Mouse (Mus musculus): ENCODE data around the gene Mmp10. TPM values are rescaled to one million over a fixed set of nuclear protein-coding genes. Genes with fewer than 3 reads are reported as not detected.

Mmp10 gene
- not detected in 2 replicates for polyA plus RNA-seq (2015; fragmentation: Nextera tagmentation; extraction: Ambion mirVana)

DNA sequence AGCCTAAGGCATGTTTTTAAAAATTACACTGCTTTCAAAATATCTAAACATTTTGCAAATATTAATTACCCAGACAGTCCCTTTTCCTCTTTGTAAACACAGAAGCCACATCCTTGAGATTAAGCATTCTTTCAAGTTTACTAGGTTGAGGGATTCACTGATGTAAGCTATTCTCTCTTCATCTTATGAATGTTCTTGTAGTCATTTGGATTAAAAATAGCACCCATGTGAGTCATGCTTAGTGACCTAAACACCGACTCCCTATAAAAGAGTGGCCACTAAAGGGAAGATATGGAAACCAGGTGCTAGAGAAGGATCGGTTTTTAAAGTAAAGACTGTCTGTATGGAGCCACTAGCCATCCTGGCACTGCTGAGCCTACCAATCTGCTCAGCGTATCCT, at the start of gene Mmp10:
Gene Mmp10 (plus strand): TSS at position 302 of the 400 bp plus-strand sequence.
- no peak within 1 kb of the TSS for H3K9ac ChIP-seq
- no peaks in the 10 kb centered on the region for H3K27me3 ChIP-seq
- H3K4me2 ChIP-seq: no peak within 1 kb of the TSS
- no peak within 1 kb of the TSS for H3K27ac ChIP-seq
- ATAC-seq (replicated peaks; ENCODE audit: insufficient number of reproducible peaks, insufficient read depth, low FRiP score, low read depth): no peak
- no peaks in the 10 kb centered on the region for H3K36me3 ChIP-seq
- WGBS: 76% methylated on average over 3 of the region's 3 CpGs
- no peaks in the 10 kb centered on the region for H3K4me1 ChIP-seq (replicated peaks)
- H3K9me3 ChIP-seq (replicated peaks): no peaks in the 10 kb centered on the region
- no peak within 1 kb of the TSS for H3K4me3 ChIP-seq

- no peak overlapping the region for H3K9ac ChIP-seq
- no peak overlapping the region for H3K4me2 ChIP-seq
- H3K4me3 ChIP-seq: no peak overlapping the region
- H3K9me3 ChIP-seq (replicated peaks): no peaks in the 10 kb centered on the region
- H3K27ac ChIP-seq: no peak overlapping the region
- WGBS: 88% methylated on average over 2 of the region's 2 CpGs
- H3K36me3 ChIP-seq: no peaks in the 10 kb centered on the region
- ATAC-seq (replicated peaks; ENCODE audit: insufficient number of reproducible peaks, insufficient read depth, low FRiP score, low read depth): no peak
- no peaks in the 10 kb centered on the region for H3K4me1 ChIP-seq (replicated peaks)
- H3K27me3 ChIP-seq: no peaks in the 10 kb centered on the region
Observed at GRCm38 (mm10) chr9:7453302-7453701, 48.9 kb upstream of the Mmp10 start.

DNA sequence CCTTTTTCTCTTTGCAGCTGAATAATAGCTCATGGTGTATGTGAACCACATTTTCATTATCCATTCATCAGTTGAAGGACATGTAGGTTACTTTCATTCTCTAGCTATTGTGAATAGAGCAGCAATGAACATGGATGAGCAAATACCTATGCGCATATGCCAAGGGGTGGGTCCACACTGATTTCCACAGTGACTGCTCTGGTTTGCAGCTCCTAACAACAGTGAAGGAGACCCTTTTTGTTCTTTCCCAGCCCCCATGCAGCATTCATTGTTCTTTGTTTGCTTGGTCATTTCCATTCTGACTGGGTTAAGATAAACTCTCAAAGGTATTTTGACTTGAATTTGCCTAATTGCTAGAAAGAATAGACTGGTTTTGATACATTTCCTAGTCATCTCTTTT, 31.9 kb upstream of the Mmp10 start:
- Histone ChIP-seq H3K4me3 (no peak overlapping the region), H3K27ac (no peak overlapping the region), H3K4me2 (no peak overlapping the region), H3K9ac (no peak overlapping the region), H3K9me3 (replicated peaks) (no peaks in the 10 kb centered on the region), H3K27me3 (no peaks in the 10 kb centered on the region), H3K4me1 (replicated peaks) (no peaks in the 10 kb centered on the region), H3K36me3 (no peaks in the 10 kb centered on the region)
- 90% methylated on average over 1 of the region's 1 CpGs for WGBS
- ATAC-seq (replicated peaks; ENCODE audit: insufficient number of reproducible peaks, insufficient read depth, low FRiP score, low read depth): no peak

- H3K9me3 ChIP-seq (replicated peaks): no peaks in the 10 kb centered on the region
- no peak overlapping the region for H3K4me3 ChIP-seq
- ATAC-seq (replicated peaks; ENCODE audit: insufficient number of reproducible peaks, insufficient read depth, low FRiP score, low read depth): no peak
- H3K27ac ChIP-seq: no peak overlapping the region
- H3K4me1 ChIP-seq (replicated peaks): no peaks in the 10 kb centered on the region
- H3K27me3 ChIP-seq: no peaks in the 10 kb centered on the region
- 67% methylated on average over 5 of the region's 5 CpGs for WGBS
- H3K9ac ChIP-seq: no peak overlapping the region
- H3K4me2 ChIP-seq: no peak overlapping the region
- no peaks in the 10 kb centered on the region for H3K36me3 ChIP-seq
Observed at GRCm38 (mm10) chr9:7483684-7484394, 18.3 kb upstream of the Mmp10 start.

DNA sequence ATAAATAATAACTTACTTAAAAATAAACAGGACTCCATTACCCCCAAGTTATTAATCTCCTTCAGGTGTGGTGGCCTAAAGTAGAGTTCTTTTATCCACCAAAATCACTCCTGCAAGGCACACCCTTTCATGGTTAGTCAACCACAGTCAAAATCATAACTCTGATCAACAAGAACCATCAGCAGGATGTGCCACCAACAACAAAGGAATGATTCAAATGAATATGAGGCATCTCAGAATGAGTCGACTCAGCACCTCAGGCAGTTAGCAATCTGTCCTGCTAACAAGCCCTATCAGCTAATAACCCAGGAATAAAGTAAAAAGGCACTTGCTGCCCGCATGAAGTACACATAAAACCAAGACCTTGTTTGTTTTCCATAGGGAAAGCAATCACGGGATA, 1.0 kb upstream of the Mmp10 start:
- no peaks in the 10 kb centered on the region for H3K9me3 ChIP-seq (replicated peaks)
- ATAC-seq (replicated peaks; ENCODE audit: insufficient number of reproducible peaks, insufficient read depth, low FRiP score, low read depth): no peak
- no peak overlapping the region for H3K4me3 ChIP-seq
- no peaks in the 10 kb centered on the region for H3K27me3 ChIP-seq
- no peak overlapping the region for H3K9ac ChIP-seq
- 76% methylated on average over 3 of the region's 3 CpGs for WGBS
- no peak overlapping the region for H3K27ac ChIP-seq
- H3K4me1 ChIP-seq (replicated peaks): no peaks in the 10 kb centered on the region
- H3K4me2 ChIP-seq: no peak overlapping the region
- H3K36me3 ChIP-seq: no peaks in the 10 kb centered on the region

GRCm38 (mm10) chr9:7507321-7507876, 5.2 kb downstream of the Mmp10 start:
- Histone ChIP-seq H3K9me3 (replicated peaks) (no peaks in the 10 kb centered on the region), H3K4me1 (replicated peaks) (no peaks in the 10 kb centered on the region), H3K4me2 (no peak overlapping the region), H3K27me3 (no peaks in the 10 kb centered on the region), H3K4me3 (no peak overlapping the region), H3K9ac (no peak overlapping the region), H3K27ac (no peak overlapping the region), H3K36me3 (no peaks in the 10 kb centered on the region)
- WGBS: 69% methylated on average over 7 of the region's 7 CpGs
- ATAC-seq (replicated peaks; ENCODE audit: insufficient number of reproducible peaks, insufficient read depth, low FRiP score, low read depth): no peak

DNA sequence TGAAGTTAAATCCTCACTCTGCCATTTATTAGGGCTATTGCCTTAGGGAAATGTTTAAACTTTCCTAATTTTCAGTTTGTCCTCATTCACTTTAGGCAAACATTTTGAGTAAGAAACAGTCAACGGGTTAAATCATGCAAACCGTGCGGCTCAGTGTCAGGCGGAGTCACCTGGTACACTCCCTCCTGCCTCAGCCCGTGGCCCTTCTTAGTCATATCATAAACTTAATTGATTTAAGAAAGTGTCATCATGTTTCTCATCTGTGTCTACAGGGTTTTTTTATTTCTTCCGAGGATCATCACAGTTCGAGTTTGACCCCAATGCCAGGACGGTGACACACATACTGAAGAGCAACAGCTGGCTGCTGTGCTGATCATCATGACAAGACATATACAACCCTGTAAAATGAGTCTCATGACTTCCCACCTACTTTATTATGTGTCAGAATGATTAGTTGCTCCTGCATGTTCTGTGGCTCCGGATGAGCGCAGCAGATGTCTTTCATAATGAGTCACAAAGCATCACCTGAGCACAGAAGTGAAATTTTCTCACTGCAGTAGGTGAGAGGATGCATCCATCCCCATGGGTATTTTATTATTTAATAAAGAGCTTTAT, 7.6 kb downstream of the Mmp10 start:
- no peak for ATAC-seq (replicated peaks; ENCODE audit: insufficient number of reproducible peaks, insufficient read depth, low FRiP score, low read depth)
- Histone ChIP-seq H3K4me2 (no peak overlapping the region), H3K36me3 (no peaks in the 10 kb centered on the region), H3K27ac (no peak overlapping the region), H3K4me3 (no peak overlapping the region), H3K9me3 (replicated peaks) (no peaks in the 10 kb centered on the region), H3K9ac (no peak overlapping the region), H3K27me3 (no peaks in the 10 kb centered on the region), H3K4me1 (replicated peaks) (no peaks in the 10 kb centered on the region)
- 77% methylated on average over 10 of the region's 10 CpGs for WGBS

GRCm38 (mm10) chr9:7517944-7518571, 15.9 kb downstream of the Mmp10 start:
- H3K4me3 ChIP-seq: no peak overlapping the region
- H3K4me2 ChIP-seq: no peak overlapping the region
- no peaks in the 10 kb centered on the region for H3K36me3 ChIP-seq
- WGBS: 75% methylated on average over 4 of the region's 4 CpGs
- H3K9ac ChIP-seq: no peak overlapping the region
- no peaks in the 10 kb centered on the region for H3K4me1 ChIP-seq (replicated peaks)
- no peak overlapping the region for H3K27ac ChIP-seq
- no peaks in the 10 kb centered on the region for H3K27me3 ChIP-seq
- ATAC-seq (replicated peaks; ENCODE audit: insufficient number of reproducible peaks, insufficient read depth, low FRiP score, low read depth): no peak
- H3K9me3 ChIP-seq (replicated peaks): no peaks in the 10 kb centered on the region

GRCm38 (mm10) chr9:7526255-7526940, 24.2 kb downstream of the Mmp10 start:
- 71% methylated on average over 4 of the region's 4 CpGs for WGBS
- no peak for ATAC-seq (replicated peaks; ENCODE audit: insufficient number of reproducible peaks, insufficient read depth, low FRiP score, low read depth)
- H3K4me1 ChIP-seq (replicated peaks): no peaks in the 10 kb centered on the region
- H3K9ac ChIP-seq: no peak overlapping the region
- no peak overlapping the region for H3K4me2 ChIP-seq
- H3K27me3 ChIP-seq: no peaks in the 10 kb centered on the region
- no peaks in the 10 kb centered on the region for H3K9me3 ChIP-seq (replicated peaks)
- H3K36me3 ChIP-seq: no peaks in the 10 kb centered on the region
- H3K4me3 ChIP-seq: no peak overlapping the region
- H3K27ac ChIP-seq: no peak overlapping the region

- Histone ChIP-seq H3K4me2 (no peak overlapping the region), H3K4me3 (no peak overlapping the region), H3K4me1 (replicated peaks) (peaks cover 4% of the 10 kb centered on the region; the same call in 1 of the 2 replicates), H3K9me3 (replicated peaks) (no peaks in the 10 kb centered on the region), H3K27ac (no peak overlapping the region), H3K27me3 (no peaks in the 10 kb centered on the region), H3K36me3 (no peaks in the 10 kb centered on the region), H3K9ac (no peak overlapping the region)
- no peak for ATAC-seq (replicated peaks; ENCODE audit: insufficient number of reproducible peaks, insufficient read depth, low FRiP score, low read depth)
Observed at GRCm38 (mm10) chr9:7542763-7543162, 40.6 kb downstream of the Mmp10 start.

DNA sequence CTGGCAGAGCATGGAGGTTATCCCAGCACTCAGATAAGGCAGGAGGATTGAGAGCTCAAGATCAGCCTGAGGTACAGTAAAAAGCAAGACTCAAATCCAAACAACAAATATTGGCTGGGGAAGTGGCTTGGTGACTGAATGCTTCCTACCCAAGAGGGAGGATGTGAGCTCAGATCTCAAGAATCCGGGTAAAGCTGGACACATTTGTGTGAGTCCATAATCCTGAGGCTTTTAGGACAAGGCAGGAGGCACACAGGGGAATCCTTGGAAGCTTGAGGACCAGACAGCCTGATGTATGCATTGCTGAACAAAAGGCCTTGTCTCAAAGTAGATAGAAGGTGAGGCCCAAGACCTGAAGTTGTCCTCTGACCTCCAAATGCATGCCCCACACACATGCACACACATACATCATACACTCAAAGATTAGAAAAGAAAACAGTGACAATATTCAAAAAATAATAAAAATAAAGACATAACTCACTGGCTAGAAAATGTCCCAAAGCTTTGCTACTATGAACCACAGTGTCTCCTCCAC, 42.8 kb downstream of the Mmp10 start:
- ATAC-seq (replicated peaks; ENCODE audit: insufficient number of reproducible peaks, insufficient read depth, low FRiP score, low read depth): no peak; the same call in 1 of the 2 replicates
- Histone ChIP-seq H3K27ac (no peak overlapping the region), H3K27me3 (no peaks in the 10 kb centered on the region), H3K4me3 (no peak overlapping the region), H3K4me2 (no peak overlapping the region), H3K36me3 (no peaks in the 10 kb centered on the region), H3K4me1 (replicated peaks) (peaks cover 4% of the 10 kb centered on the region; the same call in 1 of the 2 replicates), H3K9ac (no peak overlapping the region), H3K9me3 (replicated peaks) (no peaks in the 10 kb centered on the region)
- 52% methylated on average over 1 of the region's 1 CpGs for WGBS

Data from heart, embryonic 15.5 days (tissue).